Comparison of ENCODE assay signal across 8 mouse cellular contexts in the genomic region with DNA sequence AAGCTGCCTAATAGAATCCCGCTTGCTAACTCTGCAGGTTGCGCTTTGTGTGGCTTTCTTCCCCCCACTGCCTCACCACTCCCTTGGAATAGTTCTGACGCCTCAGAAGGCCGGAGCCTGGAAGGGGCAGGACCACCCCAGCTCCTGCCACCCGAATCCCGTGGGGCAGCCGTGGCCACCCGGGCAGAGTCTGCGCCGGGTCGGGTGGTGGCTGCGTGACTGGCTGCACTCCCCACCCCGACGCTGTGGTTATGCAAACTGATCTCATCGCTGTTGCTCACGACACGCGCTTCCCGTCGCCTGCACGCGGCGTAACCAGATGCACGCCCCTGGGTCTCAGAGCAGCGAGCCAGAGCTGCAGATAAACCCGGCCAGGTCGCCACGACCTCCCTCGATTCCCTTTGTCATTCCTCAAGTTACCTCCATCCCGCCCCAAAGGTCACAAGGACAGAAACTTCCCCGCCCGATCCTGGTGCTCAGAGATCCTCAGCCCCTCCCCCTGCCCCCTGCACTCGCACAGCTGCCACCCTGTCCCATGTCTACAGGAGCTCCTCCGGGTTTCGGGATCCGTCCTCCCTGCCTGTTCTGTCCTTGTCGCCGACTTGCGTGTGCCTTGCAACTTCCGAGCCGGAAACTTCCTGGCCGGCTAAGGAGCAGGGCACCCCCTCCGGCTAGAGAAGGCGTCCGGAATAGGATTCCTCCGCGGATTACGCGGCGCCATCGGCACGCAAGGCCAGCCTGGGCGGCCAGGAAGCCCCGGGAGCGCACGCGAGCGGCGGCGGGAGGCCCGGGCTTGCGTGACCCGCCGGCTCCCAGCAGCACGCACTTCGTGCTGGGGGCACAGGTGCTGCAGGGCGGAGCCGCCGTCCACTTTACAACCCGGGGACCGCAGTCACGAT. TPM values are rescaled to one million over a fixed set of nuclear protein-coding genes. Genes with fewer than 3 reads are reported as not detected.
DNase-seq lines count a peak whose midpoint lies in the region; ATAC-seq lines count a peak whose summit lies in the region.

No protein-coding gene starts in this region.

- peaks cover 39% of the 10 kb centered on the region for H3K4me1 ChIP-seq in forebrain, embryonic 10.5 days
- 0 out of 2 replicates have a peak, but pooled peaks cover 3% of the 10 kb centered on the region for H3K4me1 ChIP-seq in heart, embryonic 15.5 days (replicated peaks)
- peaks cover 10% of the 10 kb centered on the region; the same call in 1 of the 2 replicates for H3K4me1 ChIP-seq in liver, embryonic 15.5 days (replicated peaks)
- peaks cover 11% of the 10 kb centered on the region; the same call in 1 of the 2 replicates for H3K4me1 ChIP-seq in neural tube, embryonic 11.5 days (ENCODE audit: control insufficient read depth, insufficient read depth, low read length)
- H3K4me1 ChIP-seq in stomach, embryonic 16.5 days (ENCODE audit: control insufficient read depth, insufficient read depth, low read length), result 0 out of 2 replicates have a peak, but pooled peaks cover 2% of the 10 kb centered on the region

- H3K4me3 ChIP-seq in forebrain, embryonic 10.5 days, result peak overlapping the region; percentile 70
- H3K4me3 ChIP-seq in heart, embryonic 15.5 days, result peak overlapping the region; percentile 53
- peak overlapping the region; percentile 60 for H3K4me3 ChIP-seq in liver, embryonic 15.5 days (replicated peaks)
- H3K4me3 ChIP-seq in neural tube, embryonic 11.5 days (ENCODE audit: low read depth, low read length), result peak overlapping the region; percentile 61
- H3K4me3 ChIP-seq in stomach, embryonic 16.5 days (replicated peaks; ENCODE audit: low read length), result peak overlapping the region; percentile 67

- peak; percentile 86 for ATAC-seq in heart, embryonic 15.5 days (replicated peaks; ENCODE audit: insufficient number of reproducible peaks, insufficient read depth, low FRiP score, low read depth)
- peak; percentile 58 for ATAC-seq in liver, embryonic 15.5 days (ENCODE audit: insufficient read depth)
- peak; percentile 77 for ATAC-seq in neural tube, embryonic 11.5 days (ENCODE audit: insufficient read depth, low FRiP score, low TSS enrichment)
- ATAC-seq in stomach, embryonic 16.5 days (ENCODE audit: insufficient read depth, low FRiP score), result peak; percentile 84

- H3K27me3 ChIP-seq in forebrain, embryonic 10.5 days (ENCODE audit: poor library complexity, severe bottlenecking), result peaks cover 67% of the 10 kb centered on the region
- H3K27me3 ChIP-seq in heart, embryonic 15.5 days, result peaks cover 4% of the 10 kb centered on the region; the same call in 1 of the 2 replicates
- H3K27me3 ChIP-seq in liver, embryonic 15.5 days, result peaks cover 53% of the 10 kb centered on the region
- no peaks in the 10 kb centered on the region for H3K27me3 ChIP-seq in neural tube, embryonic 11.5 days (ENCODE audit: control insufficient read depth, insufficient read depth, low read length)
- no peaks in the 10 kb centered on the region for H3K27me3 ChIP-seq in stomach, embryonic 16.5 days (ENCODE audit: control insufficient read depth, insufficient read depth, low read length)

- DNase-seq in A20 (ENCODE audit: low read depth, low spot score), result peak; percentile 91
- DNase-seq in adrenal gland, postnatal 4 days (ENCODE audit: low spot score in 2 of 2), result peak; percentile 35 to 53
- DNase-seq in forebrain, embryonic 10.5 days (ENCODE audit: extremely low spot score, low spot score), result peak; percentile 75
- peak; percentile 80 for DNase-seq in kidney, postnatal 14 days
- DNase-seq in neural tube, embryonic 11.5 days (ENCODE audit: low spot score), result peak; percentile 80

- WGBS in forebrain, embryonic 10.5 days, result under 1% methylated on average over 72 of the region's 72 CpGs
- WGBS in heart, embryonic 15.5 days, result under 1% methylated on average over 72 of the region's 72 CpGs
- WGBS in liver, embryonic 15.5 days (ENCODE audit: insufficient replicate concordance), result under 1% methylated on average over 72 of the region's 72 CpGs
- WGBS in neural tube, embryonic 11.5 days, result under 1% methylated on average over 72 of the region's 72 CpGs
- under 1% methylated on average over 72 of the region's 72 CpGs for WGBS in stomach, embryonic 16.5 days

- H3K27ac ChIP-seq in forebrain, embryonic 10.5 days, result peak overlapping the region; percentile 92
- peak overlapping the region; percentile 74 for H3K27ac ChIP-seq in heart, embryonic 15.5 days
- H3K27ac ChIP-seq in liver, embryonic 15.5 days (replicated peaks), result 0 out of 2 replicates have a peak overlapping the region, but pooled peaks have one; percentile 6
- H3K27ac ChIP-seq in neural tube, embryonic 11.5 days (ENCODE audit: low read depth, low read length), result peak overlapping the region; percentile 49; the same call in 1 of the 2 replicates
- H3K27ac ChIP-seq in stomach, embryonic 16.5 days (ENCODE audit: low read length), result peak overlapping the region; percentile 94

- H3K9me3 ChIP-seq in forebrain, embryonic 10.5 days, result no peaks in the 10 kb centered on the region
- H3K9me3 ChIP-seq in heart, embryonic 15.5 days (replicated peaks), result no peaks in the 10 kb centered on the region
- H3K9me3 ChIP-seq in liver, embryonic 15.5 days (replicated peaks), result no peaks in the 10 kb centered on the region
- no peaks in the 10 kb centered on the region for H3K9me3 ChIP-seq in neural tube, embryonic 11.5 days (ENCODE audit: control insufficient read depth, low read length)
- H3K9me3 ChIP-seq in stomach, embryonic 16.5 days (replicated peaks; ENCODE audit: control insufficient read depth, low read length), result no peaks in the 10 kb centered on the region

- no peaks in the 10 kb centered on the region for H3K36me3 ChIP-seq in forebrain, embryonic 10.5 days (replicated peaks)
- H3K36me3 ChIP-seq in heart, embryonic 15.5 days, result no peaks in the 10 kb centered on the region
- no peaks in the 10 kb centered on the region for H3K36me3 ChIP-seq in liver, embryonic 15.5 days (replicated peaks)
- no peaks in the 10 kb centered on the region for H3K36me3 ChIP-seq in neural tube, embryonic 11.5 days (ENCODE audit: control insufficient read depth, insufficient read depth, low read length)
- H3K36me3 ChIP-seq in stomach, embryonic 16.5 days (ENCODE audit: control insufficient read depth, insufficient read depth, low read length), result no peaks in the 10 kb centered on the region

- peak overlapping the region; percentile 97 for H3K4me2 ChIP-seq in heart, embryonic 15.5 days
- H3K4me2 ChIP-seq in liver, embryonic 15.5 days, result peak overlapping the region; percentile 77
- H3K4me2 ChIP-seq in neural tube, embryonic 11.5 days (ENCODE audit: low read depth), result peak overlapping the region; percentile 96
- H3K4me2 ChIP-seq in stomach, embryonic 16.5 days (ENCODE audit: low read depth, low read length), result peak overlapping the region; percentile 89

- H3K9ac ChIP-seq in heart, embryonic 15.5 days, result peak overlapping the region; percentile 84
- peak overlapping the region; percentile 39 for H3K9ac ChIP-seq in liver, embryonic 15.5 days
- H3K9ac ChIP-seq in neural tube, embryonic 11.5 days (ENCODE audit: low read length), result peak overlapping the region; percentile 72
- peak overlapping the region; percentile 88 for H3K9ac ChIP-seq in stomach, embryonic 16.5 days (ENCODE audit: low read length)

RNA-seq across cellular contexts. Expression of a gene that starts 7.1 kb away (rescaled TPM):
- 1 to 10 TPM; 4.0 to 4.1 TPM for total RNA-seq in adrenal gland, postnatal 4 days (2021)
- polyA plus RNA-seq in forebrain, embryonic 10.5 days (2016; fragmentation: Nextera tagmentation; extraction: Ambion mirVana), result 4.4 and 4.6 TPM in 2 replicates
- polyA plus RNA-seq in heart, embryonic 15.5 days (2015; fragmentation: Nextera tagmentation; extraction: Ambion mirVana), result 4.8 and 7.2 TPM in 2 replicates
- polyA plus RNA-seq in liver, embryonic 15.5 days (2015; fragmentation: Nextera tagmentation; extraction: Ambion mirVana), result 0.85 and 0.88 TPM in 2 replicates
- polyA plus RNA-seq in neural tube, embryonic 11.5 days (2014; fragmentation: Nextera tagmentation; extraction: Ambion mirVana), result 6.2 and 6.9 TPM in 2 replicates
- 7.0 and 7.9 TPM in 2 replicates for polyA plus RNA-seq in stomach, embryonic 16.5 days (2015; fragmentation: Nextera tagmentation; extraction: Ambion mirVana)

Comparison
In these comparisons a context has a peak if more than half of its experiments do, and no peak if none do; other contexts are left out.
1. Peak in every context shown above with its lines: DNase-seq, ATAC-seq, H3K4me3 ChIP-seq and H3K27ac ChIP-seq.
2. H3K27ac ChIP-seq: peak in every context shown above with its lines; median percentile 94 in stomach, embryonic 16.5 days; 92 in forebrain, embryonic 10.5 days; 74 in heart, embryonic 15.5 days; 49 in neural tube, embryonic 11.5 days; 6 in liver, embryonic 15.5 days.